9 mouse cellular contexts compared by ENCODE assay signal in genomic region chr12:12788263-12788852, GRCm38 (mm10).
A peak's percentile ranks its signal among the peaks of the same experiment; 100 is the strongest.
DNase-seq lines count a peak whose midpoint lies in the region; ATAC-seq and TF ChIP-seq lines count a peak whose summit lies in the region.
"Had no signal": no experiment of that assay in that cellular context is flagged by ENCODE, and none has a peak within 500 bp of the region (broad histone marks: within the 10 kb centered on the region; RNA-seq: fewer than 3 reads in every experiment).

No protein-coding gene starts in this region.

- H3K27ac ChIP-seq in heart, embryonic 10.5 days: peak overlapping the region; percentile 73
- no peak overlapping the region for H3K27ac ChIP-seq in hindbrain, postnatal 0 days
- H3K27ac ChIP-seq in midbrain, embryonic 14.5 days (replicated peaks; ENCODE audit: low read depth, low read length): no peak overlapping the region

- H3K27me3 ChIP-seq in heart, embryonic 10.5 days (ENCODE audit: insufficient read depth, poor library complexity, severe bottlenecking): peaks cover 5% of the 10 kb centered on the region; the same call in 1 of the 2 replicates
- no peaks in the 10 kb centered on the region for H3K27me3 ChIP-seq in hindbrain, postnatal 0 days (ENCODE audit: insufficient read depth, low read length)
- H3K27me3 ChIP-seq in midbrain, embryonic 14.5 days (ENCODE audit: control insufficient read depth, insufficient read depth, low read length): peaks cover 17% of the 10 kb centered on the region; the same call in 1 of the 2 replicates

- peak overlapping the region; percentile 55 for H3K4me3 ChIP-seq in heart, embryonic 10.5 days
- H3K4me3 ChIP-seq in hindbrain, postnatal 0 days (ENCODE audit: low read length): no peak overlapping the region
- no peak overlapping the region for H3K4me3 ChIP-seq in midbrain, embryonic 14.5 days (replicated peaks; ENCODE audit: low read depth, low read length)

- DNase-seq in heart, embryonic 10.5 days (ENCODE audit: low spot score): no peak
- no peak for DNase-seq in heart, postnatal 4 days
- DNase-seq in embryo, embryonic 9.5 days (ENCODE audit: extremely low spot score): peak; percentile 47
- no peak for DNase-seq in hindbrain, postnatal 0 days (ENCODE audit: low spot score)
- no peak for DNase-seq in midbrain, embryonic 14.5 days
- DNase-seq in cerebellum, adult 18-20 months: no peak
- no peak for DNase-seq in layer of hippocampus, adult 18-20 months (ENCODE audit: low spot score in 2 of 2)
- DNase-seq in retina, embryonic 14.5 days (ENCODE audit: low spot score): no peak
- DNase-seq: adrenal gland, adult 2 months had no signal

- WGBS in heart, embryonic 10.5 days: 9% methylated on average over 13 of the region's 13 CpGs
- WGBS in hindbrain, postnatal 0 days: 43% methylated on average over 13 of the region's 13 CpGs
- WGBS in midbrain, embryonic 14.5 days: 31% methylated on average over 13 of the region's 13 CpGs

- ATAC-seq in hindbrain, postnatal 0 days: no peak; the same call in 1 of the 2 replicates
- no peak; the same call in 1 of the 2 replicates for ATAC-seq in midbrain, embryonic 14.5 days (ENCODE audit: low FRiP score, low TSS enrichment)

- peaks cover 37% of the 10 kb centered on the region for H3K4me1 ChIP-seq in heart, embryonic 10.5 days
- H3K4me1 ChIP-seq in hindbrain, postnatal 0 days (ENCODE audit: insufficient read depth, low read length): peaks cover 8% of the 10 kb centered on the region; the same call in 1 of the 2 replicates
- peaks cover 22% of the 10 kb centered on the region for H3K4me1 ChIP-seq in midbrain, embryonic 14.5 days (ENCODE audit: control insufficient read depth, insufficient read depth, low read length)

- no peaks in the 10 kb centered on the region for H3K36me3 ChIP-seq in heart, embryonic 10.5 days
- H3K36me3 ChIP-seq in hindbrain, postnatal 0 days (ENCODE audit: insufficient read depth, low read length): no peaks in the 10 kb centered on the region
- H3K36me3 ChIP-seq in midbrain, embryonic 14.5 days (ENCODE audit: control insufficient read depth, insufficient read depth, low read length): no peaks in the 10 kb centered on the region

- peak overlapping the region; percentile 38 for H3K4me2 ChIP-seq in hindbrain, postnatal 0 days (ENCODE audit: low read depth, low read length)
- peak overlapping the region; percentile 49 for H3K4me2 ChIP-seq in midbrain, embryonic 14.5 days (ENCODE audit: low read length)

- no peak for TF ChIP-seq CTCF in hindbrain, postnatal 0 days (IDR thresholded peaks at IDR 0.05; ENCODE audit: low read depth)

- no peak overlapping the region for H3K9ac ChIP-seq in hindbrain, postnatal 0 days (replicated peaks; ENCODE audit: low read length)
- peak overlapping the region; percentile 42 for H3K9ac ChIP-seq in midbrain, embryonic 14.5 days (replicated peaks; ENCODE audit: low read length)

- no peaks in the 10 kb centered on the region for H3K9me3 ChIP-seq in heart, embryonic 10.5 days
- no peaks in the 10 kb centered on the region for H3K9me3 ChIP-seq in hindbrain, postnatal 0 days (ENCODE audit: low read length)
- no peaks in the 10 kb centered on the region for H3K9me3 ChIP-seq in midbrain, embryonic 14.5 days (ENCODE audit: control insufficient read depth, low read length)
